Mouse (Mus musculus) hindbrain, embryonic 15.5 days (tissue): ENCODE data around the gene Rab42. TPM values are rescaled to one million over a fixed set of nuclear protein-coding genes. Genes with fewer than 3 reads are reported as not detected.
A peak's percentile ranks its signal among the peaks of the same experiment; 100 is the strongest.
"Not testable (repeated sequence)": the region's sequence is repeated elsewhere in the genome, so short reads cannot be mapped to it uniquely, and the experiment has no call there.

Source experiments
- ATAC-seq: fragments of 200-750 bp; cut with Nextera tagmentation; 2 replicates; pipeline ENCODE4 v1.8.0; 2017; ENCODE audit warnings: low read depth, moderate number of reproducible peaks, moderate TSS enrichment; ENCODE audit not compliant: low FRiP score
- H3K27ac ChIP-seq: fragments of 300-500 bp; sonication (generic); replicated peaks from 2 replicates; pipeline ENCODE4 v1.5.1; 2015; ENCODE audit warnings: mild to moderate bottlenecking, inconsistent platforms
- H3K27me3 ChIP-seq: fragments of 300-500 bp; sonication (generic); 2 replicates; pipeline ENCODE4 v1.6.1; 2015; ENCODE audit warnings: control low read depth, inconsistent platforms
- H3K36me3 ChIP-seq: fragments of 300-500 bp; sonication (generic); 2 replicates; pipeline ENCODE4 v1.6.1; 2015; ENCODE audit warnings: control low read depth, inconsistent platforms
- H3K4me1 ChIP-seq: fragments of 300-500 bp; sonication (generic); replicated peaks from 2 replicates; pipeline ENCODE4 v1.6.1; 2015; ENCODE audit warnings: control low read depth, inconsistent platforms
- H3K4me2 ChIP-seq: fragments of 300-500 bp; sonication (generic); 2 replicates; pipeline ENCODE4 v1.6.1; 2015; ENCODE audit warnings: moderate library complexity, mild to moderate bottlenecking, inconsistent platforms
- H3K4me3 ChIP-seq: fragments of 300-500 bp; sonication (generic); 2 replicates; pipeline ENCODE4 v1.5.1; 2015; ENCODE audit warnings: mild to moderate bottlenecking, inconsistent platforms
- H3K9ac ChIP-seq: fragments of 300-500 bp; sonication (generic); 2 replicates; pipeline ENCODE4 v1.6.1; 2015; ENCODE audit warnings: inconsistent platforms
- H3K9me3 ChIP-seq: fragments of 300-500 bp; sonication (generic); 2 replicates; pipeline ENCODE4 v1.6.1; 2016; ENCODE audit warnings: control low read depth, inconsistent platforms
- WGBS: fragments of 180-500 bp; shearing (Covaris S2); methylation state at CpG from one replicate; pipeline ENCODE4 v1.1.7; 2015; 5-methylcytosine and 5-hydroxymethylcytosine counted together
- polyA plus RNA-seq: library from polyadenylated mRNA; unstranded; fragments of >200 nt; fragmentation: Nextera tagmentation; extraction: Ambion mirVana; gene quantifications from 2 replicates; pipeline ENCODE4 v1.2.1, GENCODE M21; 2015

The Rab42 gene
- polyA plus RNA-seq, 1 experiment from 2014 or later = 3.1 TPM

DNA sequence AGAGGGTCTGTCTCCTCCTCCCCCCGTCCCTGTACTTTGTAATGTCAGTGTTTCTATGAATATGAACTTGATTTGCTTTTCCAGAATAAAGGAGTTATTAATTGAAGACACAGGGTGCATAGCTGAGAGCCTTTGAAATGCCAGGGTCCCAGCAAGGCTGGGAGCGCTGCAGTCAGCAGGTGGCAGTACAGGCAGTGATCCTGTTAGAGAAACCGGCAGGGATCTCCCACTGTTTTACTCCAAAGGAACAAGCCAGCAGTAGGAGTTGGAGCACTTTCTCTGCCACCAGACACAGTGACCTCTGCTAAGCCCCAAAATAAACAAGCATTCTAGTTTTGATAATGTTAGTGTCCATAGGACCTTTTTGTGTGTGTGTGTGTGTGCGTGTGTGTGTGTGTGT lies 10.2 kb downstream of the Rab42 start:
- ATAC-seq = no peak
- no peaks in the 10 kb centered on the region for H3K4me1 ChIP-seq
- no peak overlapping the region for H3K27ac ChIP-seq
- H3K9ac ChIP-seq = no peak overlapping the region
- no peaks in the 10 kb centered on the region for H3K9me3 ChIP-seq
- no peak overlapping the region for H3K4me3 ChIP-seq
- H3K4me2 ChIP-seq = no peak overlapping the region
- H3K36me3 ChIP-seq = peaks cover 33% of the 10 kb centered on the region
- WGBS = 36% methylated on average over 4 of the region's 4 CpGs
- H3K27me3 ChIP-seq = no peaks in the 10 kb centered on the region

DNA sequence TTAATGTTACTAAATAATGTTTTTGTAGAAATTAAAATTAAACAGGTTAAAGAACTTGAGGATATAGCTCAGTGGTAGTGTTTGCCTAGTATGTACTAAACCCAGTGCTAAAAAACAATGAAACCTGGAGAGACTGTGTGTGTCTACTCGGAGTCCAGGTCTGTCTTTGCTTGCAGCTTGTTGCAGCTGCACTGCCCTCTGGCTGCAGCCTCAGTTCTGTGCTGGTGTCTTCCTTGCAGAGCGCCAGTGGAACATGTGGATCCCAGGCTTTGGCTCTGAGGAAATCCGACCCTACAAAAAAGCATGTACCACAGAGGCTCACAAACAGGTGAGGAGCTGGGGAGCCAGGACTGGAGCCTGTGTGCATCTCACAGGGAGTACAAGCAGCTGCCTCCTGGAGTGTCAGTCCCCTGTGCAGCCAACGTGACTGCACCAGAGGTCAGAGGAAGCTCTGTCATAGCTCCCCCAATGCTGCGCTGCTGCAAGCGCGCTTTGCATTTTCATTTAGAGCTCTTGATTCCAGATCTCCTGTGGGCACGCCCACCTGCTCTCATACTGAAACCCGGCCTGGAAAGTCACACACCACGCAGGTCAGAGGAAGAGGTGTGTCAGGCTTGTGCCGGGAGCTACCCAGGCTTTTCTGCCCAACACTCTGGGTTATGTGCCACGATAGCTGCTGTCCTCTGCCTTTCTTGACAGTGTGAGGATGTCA lies 11.4 kb downstream of the Rab42 start:
- H3K27me3 ChIP-seq = no peaks in the 10 kb centered on the region
- no peak for ATAC-seq

DNA sequence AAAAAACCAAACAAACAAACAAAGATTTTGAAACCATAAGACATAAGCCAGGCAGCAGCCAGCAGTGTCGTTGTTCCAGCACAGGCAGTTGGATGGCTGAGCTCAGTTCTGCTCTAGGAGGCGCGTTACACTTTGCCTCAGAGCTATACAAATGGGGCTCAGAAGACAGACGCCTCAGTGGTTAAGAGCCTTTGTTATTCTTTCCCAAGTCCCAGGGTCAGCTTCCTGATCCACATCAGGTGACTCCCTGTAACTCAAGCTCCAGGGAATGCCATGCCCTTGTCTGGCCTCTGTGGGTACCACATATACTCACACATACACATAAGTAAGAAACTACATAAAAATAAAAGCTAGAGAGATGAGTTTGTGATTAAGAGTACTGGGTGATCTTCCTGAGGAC lies 12.1 kb downstream of the Rab42 start:
- Histone ChIP-seq H3K27ac (no peak overlapping the region), H3K36me3 (peaks cover 45% of the 10 kb centered on the region), H3K4me2 (no peak overlapping the region), H3K9ac (no peak overlapping the region), H3K4me3 (no peak overlapping the region), H3K4me1 (no peaks in the 10 kb centered on the region), H3K27me3 (no peaks in the 10 kb centered on the region), H3K9me3 (no peaks in the 10 kb centered on the region)
- no peak for ATAC-seq
- 90% methylated on average over 4 of the region's 4 CpGs for WGBS

More for the DNA sequence above, 11.4 kb downstream of the Rab42 start:
- no peak overlapping the region for H3K4me2 ChIP-seq
- 83% methylated on average over 12 of the region's 12 CpGs for WGBS
- no peaks in the 10 kb centered on the region for H3K4me1 ChIP-seq
- H3K4me3 ChIP-seq = no peak overlapping the region
- peaks cover 39% of the 10 kb centered on the region for H3K36me3 ChIP-seq
- no peak overlapping the region for H3K27ac ChIP-seq
- no peaks in the 10 kb centered on the region for H3K9me3 ChIP-seq
- H3K9ac ChIP-seq = no peak overlapping the region

DNA sequence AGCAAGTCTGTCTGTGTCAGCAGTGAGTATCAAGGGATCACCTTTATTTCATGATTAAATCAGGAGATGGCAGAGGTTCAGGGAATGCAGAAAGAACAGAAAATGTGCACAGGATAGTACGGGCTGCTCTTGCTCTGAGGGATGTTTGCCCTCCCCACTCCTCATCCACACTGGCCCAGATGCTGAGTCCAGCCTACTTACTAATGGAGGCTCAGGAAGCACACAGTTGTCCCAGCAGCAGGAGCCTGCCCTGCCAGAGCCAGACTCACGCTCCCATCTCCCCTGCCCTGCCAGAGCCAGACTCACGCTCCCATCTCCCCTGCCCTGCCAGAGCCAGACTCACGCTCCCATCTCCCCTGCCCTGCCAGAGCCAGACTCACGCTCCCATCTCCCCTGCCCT lies 14.3 kb downstream of the Rab42 start:
- H3K4me3 ChIP-seq, H3K4me2 ChIP-seq, H3K27me3 ChIP-seq, H3K9ac ChIP-seq, H3K27ac ChIP-seq, H3K4me1 ChIP-seq, H3K9me3 ChIP-seq, ATAC-seq: not testable (repeated sequence)
- peaks cover 57% of the 10 kb centered on the region for H3K36me3 ChIP-seq
- 88% methylated on average over 3 of the region's 5 CpGs for WGBS

DNA sequence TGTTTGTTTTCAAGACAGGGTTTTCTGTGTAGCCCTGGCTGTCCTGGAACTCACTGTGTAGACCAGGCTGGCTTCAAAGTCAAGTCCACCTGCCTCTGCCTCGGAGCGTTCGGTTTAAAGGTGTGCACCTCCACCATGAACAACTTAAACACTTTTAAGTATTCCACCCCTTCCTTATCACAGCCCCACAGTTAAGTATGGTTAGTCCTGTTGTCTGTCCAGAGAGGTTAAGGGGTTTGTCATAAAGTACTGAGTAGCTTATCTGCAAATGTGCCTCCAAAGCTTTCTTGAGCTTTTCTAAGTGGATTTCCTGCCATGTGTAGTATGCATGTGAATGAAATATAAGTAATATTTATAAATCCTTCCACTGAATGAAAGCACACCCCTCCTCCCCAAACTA lies 27.2 kb downstream of the Rab42 start:
- 97% methylated on average over 3 of the region's 3 CpGs for WGBS
- Histone ChIP-seq H3K36me3 (no peaks in the 10 kb centered on the region), H3K4me3 (no peak overlapping the region), H3K4me1 (peaks cover 21% of the 10 kb centered on the region), H3K9ac (0 out of 2 replicates have a peak overlapping the region, but pooled peaks have one; percentile 13), H3K27ac (no peak overlapping the region), H3K27me3 (no peaks in the 10 kb centered on the region), H3K4me2 (peak overlapping the region; percentile 28; the same call in 1 of the 2 replicates), H3K9me3 (no peaks in the 10 kb centered on the region)
- no peak for ATAC-seq

DNA sequence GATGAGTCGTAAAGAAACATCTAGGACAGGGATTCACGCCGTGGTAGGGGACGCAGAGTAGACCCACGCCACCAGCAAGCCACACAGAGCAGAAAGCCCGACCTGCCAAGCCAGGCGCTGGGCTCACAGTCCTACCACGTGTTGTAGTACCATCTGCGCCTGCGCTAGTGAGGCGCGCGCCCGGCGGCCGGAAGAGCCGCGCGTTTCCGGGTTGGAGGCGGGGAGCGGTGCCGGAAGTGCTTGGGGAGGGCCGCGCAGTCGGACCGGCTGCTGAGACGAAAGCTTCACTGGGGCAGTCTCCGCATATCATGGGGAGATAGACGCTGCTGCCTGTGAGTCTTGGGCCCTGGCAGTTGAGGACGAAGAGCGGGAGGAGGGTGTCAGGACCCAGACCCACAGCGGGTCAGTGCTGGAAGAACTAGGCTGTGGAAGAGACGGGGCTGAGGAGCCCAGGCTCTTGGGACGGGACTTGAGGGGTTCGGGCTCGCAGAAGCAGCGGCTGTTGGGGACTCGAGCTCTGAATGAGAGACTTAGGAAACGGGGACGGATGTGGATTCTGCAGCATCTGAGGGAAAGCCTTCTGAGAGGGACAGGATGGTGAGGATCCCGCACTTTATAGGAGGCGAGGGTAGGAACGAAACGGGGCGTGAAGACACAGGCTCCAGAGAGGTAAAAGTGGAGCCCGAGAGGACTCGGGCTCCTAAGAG lies 28.9 kb downstream of the Rab42 start, which contains the start of gene Taf12:
Gene Taf12 (plus strand): TSS at position 220 of the 707 bp plus-strand sequence.
- peak within 1 kb of the TSS; percentile 97 for H3K4me2 ChIP-seq
- H3K27ac ChIP-seq = peak within 1 kb of the TSS; percentile 83
- peak; percentile 93 for ATAC-seq
- H3K36me3 ChIP-seq = no peaks in the 10 kb centered on the region
- peaks cover 27% of the 10 kb centered on the region for H3K4me1 ChIP-seq
- H3K27me3 ChIP-seq = no peaks in the 10 kb centered on the region
- peak within 1 kb of the TSS; percentile 89 for H3K9ac ChIP-seq
- H3K4me3 ChIP-seq = peak within 1 kb of the TSS; percentile 86
- under 1% methylated on average over 47 of the region's 48 CpGs for WGBS
- no peaks in the 10 kb centered on the region for H3K9me3 ChIP-seq

DNA sequence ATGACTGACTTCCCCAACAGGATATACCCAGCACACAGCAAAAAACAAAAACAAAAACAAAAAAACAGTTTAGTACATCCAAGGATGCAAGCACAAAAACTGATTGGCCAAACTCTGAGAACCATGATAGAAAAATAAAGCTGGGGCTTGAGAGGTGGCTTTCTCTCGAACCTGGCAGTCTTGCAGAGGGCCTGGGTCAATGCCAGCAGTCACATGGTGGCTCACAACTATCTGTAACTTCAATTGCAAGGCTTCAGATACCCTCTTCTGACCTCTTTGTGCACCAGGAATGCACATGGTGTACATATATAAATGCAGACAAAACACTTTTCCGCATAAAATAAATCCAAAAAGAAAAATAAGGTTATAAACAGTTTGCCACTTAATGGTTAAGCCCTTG lies 30.0 kb downstream of the Rab42 start:
- Histone ChIP-seq H3K9me3 (no peaks in the 10 kb centered on the region), H3K4me3 (peak overlapping the region; percentile 86), H3K27me3 (no peaks in the 10 kb centered on the region), H3K27ac (0 out of 2 replicates have a peak overlapping the region, but pooled peaks have one; percentile 83), H3K4me1 (peaks cover 27% of the 10 kb centered on the region), H3K9ac (peak overlapping the region; percentile 89), H3K4me2 (peak overlapping the region; percentile 97), H3K36me3 (no peaks in the 10 kb centered on the region)
- WGBS = 63% methylated on average over 2 of the region's 2 CpGs
- no peak for ATAC-seq

DNA sequence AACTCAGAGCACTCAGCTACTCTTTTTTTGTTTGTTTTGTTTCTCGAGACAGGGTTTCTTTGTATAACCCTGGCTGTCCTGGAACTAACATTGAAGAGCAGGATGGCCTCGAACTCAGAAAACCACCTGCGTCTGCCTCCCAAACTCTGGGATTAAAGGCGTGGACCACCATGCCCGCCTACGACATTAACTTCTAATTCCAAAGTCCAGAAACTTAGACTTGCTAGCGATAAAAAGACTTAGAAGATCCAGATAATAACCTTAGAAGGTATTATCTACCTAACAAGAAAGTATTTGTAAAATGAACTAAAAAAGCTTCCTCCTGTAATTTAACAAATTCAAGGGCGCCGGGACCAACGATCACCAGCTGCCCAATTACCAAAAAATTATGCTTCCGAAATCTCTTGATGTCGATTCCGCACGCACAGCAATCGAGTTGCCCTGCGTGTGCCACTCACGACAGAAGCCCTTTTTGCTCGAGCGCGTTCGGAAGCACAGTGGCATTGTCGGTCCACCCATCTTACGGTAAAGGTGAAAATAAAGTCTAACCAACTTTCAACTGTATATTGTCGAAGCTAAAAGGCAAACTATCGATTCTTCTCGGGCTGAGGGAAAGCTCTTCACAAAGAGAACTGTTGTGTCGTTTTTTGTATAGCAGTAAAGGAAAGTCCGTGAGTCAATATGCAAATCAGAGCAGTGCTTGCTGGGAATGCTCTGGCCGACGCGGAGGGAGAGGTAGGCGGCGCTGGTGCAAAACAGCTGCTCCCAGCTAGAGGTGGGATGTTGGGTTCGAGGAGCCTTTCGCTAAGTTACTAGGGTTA lies 33.2 kb downstream of the Rab42 start:
- H3K9ac ChIP-seq = peak overlapping the region; percentile 54
- H3K4me2 ChIP-seq = peak overlapping the region; percentile 59
- under 1% methylated on average over 35 of the region's 35 CpGs for WGBS
- H3K27ac ChIP-seq = peak overlapping the region; percentile 97
- no peaks in the 10 kb centered on the region for H3K9me3 ChIP-seq
- H3K27me3 ChIP-seq = no peaks in the 10 kb centered on the region
- H3K36me3 ChIP-seq = no peaks in the 10 kb centered on the region
- H3K4me1 ChIP-seq = peaks cover 17% of the 10 kb centered on the region
- peak; percentile 70 for ATAC-seq
- peak overlapping the region; percentile 35 for H3K4me3 ChIP-seq

DNA sequence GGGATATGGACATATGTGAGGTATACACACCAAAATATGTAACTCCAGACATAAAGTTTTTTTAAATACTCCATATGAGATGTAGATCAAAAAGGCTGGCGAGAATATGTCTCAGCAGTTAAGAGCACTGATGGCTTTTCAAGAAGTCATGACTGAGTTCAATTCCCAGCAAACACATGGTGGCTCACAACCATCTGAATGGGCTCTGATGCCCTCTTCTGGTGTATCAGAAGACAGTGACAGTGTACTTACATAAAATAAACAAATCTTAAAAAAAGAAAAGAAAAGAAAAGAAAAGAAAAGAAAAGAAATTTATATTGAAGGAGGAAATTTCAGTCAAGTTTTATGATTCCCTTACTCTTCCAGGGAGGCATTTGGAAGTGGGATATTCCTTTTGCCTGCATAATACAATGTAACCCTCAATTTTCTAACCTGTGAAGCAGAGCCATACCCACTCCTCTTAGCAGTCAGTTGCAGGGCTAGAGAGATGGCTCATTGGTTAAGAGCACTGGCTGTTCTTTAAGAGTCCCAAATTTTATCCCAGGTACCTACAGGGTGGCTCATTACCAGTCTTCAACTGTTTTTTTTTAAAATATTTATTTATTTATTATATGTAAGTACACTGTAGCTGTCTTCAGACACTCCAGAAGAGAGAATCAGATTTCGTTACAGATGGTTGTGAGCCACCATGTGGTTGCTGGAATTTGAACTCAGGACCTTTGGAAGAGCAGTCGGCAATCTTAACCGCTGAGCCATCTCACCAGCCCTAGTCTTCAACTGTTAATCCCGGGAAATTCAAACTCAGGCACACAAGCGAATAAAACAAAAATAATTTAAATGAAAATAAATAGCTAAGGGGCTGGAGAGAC lies 34.1 kb downstream of the Rab42 start:
- Histone ChIP-seq H3K9me3 (no peaks in the 10 kb centered on the region), H3K36me3 (no peaks in the 10 kb centered on the region), H3K4me3 (no peak overlapping the region), H3K4me1 (peaks cover 13% of the 10 kb centered on the region), H3K4me2 (peak overlapping the region; percentile 59), H3K27me3 (no peaks in the 10 kb centered on the region), H3K27ac (peak overlapping the region; percentile 97), H3K9ac (no peak overlapping the region)
- ATAC-seq = no peak
- WGBS = 15% methylated on average over 6 of the region's 6 CpGs

DNA sequence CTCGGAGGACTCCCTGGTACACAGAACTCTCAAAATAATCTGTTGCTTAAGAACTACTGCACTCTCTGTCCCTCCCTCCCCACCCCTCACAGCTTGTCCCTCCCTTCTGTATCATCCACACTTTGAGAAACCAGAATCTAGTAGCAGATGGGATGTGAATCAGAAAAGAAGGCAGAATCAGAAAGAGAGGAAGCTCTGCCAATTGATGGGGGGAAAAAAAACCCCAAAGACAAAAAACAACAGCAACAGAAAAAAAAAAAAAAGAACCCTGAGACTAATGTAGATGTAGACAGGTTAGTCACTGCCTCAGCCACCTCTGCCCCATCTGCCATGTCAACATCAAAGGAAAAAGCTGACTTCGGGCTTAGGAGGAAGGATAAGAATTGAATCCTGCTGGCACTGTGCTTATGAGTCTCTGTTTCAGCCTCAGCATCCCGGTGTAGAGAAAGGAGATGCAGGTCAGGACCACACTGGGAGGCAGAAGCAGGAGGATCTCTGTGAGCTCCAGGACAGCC lies 36.3 kb downstream of the Rab42 start:
- H3K9ac ChIP-seq = no peak overlapping the region
- no peak overlapping the region for H3K27ac ChIP-seq
- no peak overlapping the region for H3K4me3 ChIP-seq
- WGBS = 79% methylated on average over 3 of the region's 3 CpGs
- no peak overlapping the region for H3K4me2 ChIP-seq
- no peaks in the 10 kb centered on the region for H3K36me3 ChIP-seq
- ATAC-seq = no peak
- H3K9me3 ChIP-seq = no peaks in the 10 kb centered on the region
- peaks cover 11% of the 10 kb centered on the region for H3K4me1 ChIP-seq
- H3K27me3 ChIP-seq = no peaks in the 10 kb centered on the region

DNA sequence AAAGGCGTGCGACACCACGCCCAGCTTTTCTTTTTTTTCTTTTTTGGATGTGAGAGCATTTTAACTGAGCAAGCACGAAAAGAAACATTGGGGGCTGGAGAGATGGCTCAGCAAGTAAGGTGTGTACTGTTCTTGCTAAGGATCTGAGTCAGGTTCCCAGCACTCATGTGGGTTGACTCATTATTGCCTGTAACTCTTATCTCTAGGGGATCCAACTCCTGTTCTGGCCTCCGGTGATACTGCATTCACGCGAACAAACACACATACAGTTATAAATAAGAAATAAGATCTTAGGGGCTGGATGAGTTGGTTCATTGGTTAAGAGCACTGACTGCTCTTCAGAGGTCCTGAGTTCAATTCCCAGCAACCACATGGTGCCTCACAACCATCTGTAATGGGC lies 39.9 kb downstream of the Rab42 start:
- peaks cover 30% of the 10 kb centered on the region for H3K4me1 ChIP-seq
- no peaks in the 10 kb centered on the region for H3K36me3 ChIP-seq
- H3K4me2 ChIP-seq = no peak overlapping the region
- WGBS = 96% methylated on average over 7 of the region's 7 CpGs
- no peak for ATAC-seq
- H3K27ac ChIP-seq = no peak overlapping the region
- no peaks in the 10 kb centered on the region for H3K27me3 ChIP-seq
- H3K4me3 ChIP-seq = no peak overlapping the region
- no peak overlapping the region for H3K9ac ChIP-seq
- no peaks in the 10 kb centered on the region for H3K9me3 ChIP-seq
